Mouse (Mus musculus): ENCODE data around the gene Grb10. TPM values are rescaled to one million over a fixed set of nuclear protein-coding genes. Genes with fewer than 3 reads are reported as not detected.
A peak's percentile ranks its signal among the peaks of the same experiment; 100 is the strongest.

The Grb10 gene
- total RNA-seq, 2 experiments from 2014 or later: 8.4 to 20.5 TPM

GRCm38 (mm10) chr11:11973366-11974014 is 65.0 kb downstream of the Grb10 start:
- peak; percentile 92 for ATAC-seq (replicated peaks; ENCODE audit: poor library complexity, severe bottlenecking)

DNA sequence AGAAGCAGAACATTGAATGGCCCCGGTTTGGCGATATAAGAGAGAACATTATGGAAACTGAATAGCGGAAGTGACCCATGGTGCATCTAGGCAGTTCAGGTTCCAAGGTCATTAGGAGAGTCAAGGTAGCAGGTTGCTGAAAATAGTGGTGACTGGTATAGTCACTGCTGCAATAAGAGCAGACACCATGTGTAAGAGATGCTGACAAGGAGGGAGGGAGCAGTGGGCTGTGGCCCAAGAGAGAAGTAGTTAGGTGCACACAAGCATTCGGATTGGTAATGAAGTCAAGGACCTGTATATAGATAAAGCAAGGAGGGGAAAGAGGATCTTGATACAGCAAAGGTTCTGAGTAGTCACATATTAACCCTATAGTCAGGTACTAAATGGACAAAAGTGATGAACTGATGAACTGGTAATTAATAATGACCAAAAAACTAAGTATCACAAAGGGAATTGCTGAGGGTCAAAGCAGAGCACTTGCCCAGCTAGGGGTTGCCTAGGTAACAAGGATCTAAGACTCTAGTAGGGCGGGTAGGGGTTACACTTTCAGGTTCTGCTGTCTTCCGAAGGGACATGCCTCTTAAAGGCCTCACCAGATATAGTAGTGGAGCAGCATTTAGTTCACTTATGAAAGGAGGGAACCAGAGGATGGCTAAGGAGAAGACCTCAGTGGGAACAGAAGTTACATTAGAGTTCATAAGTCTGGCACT is 65.9 kb downstream of the Grb10 start:
- no peak for ATAC-seq (replicated peaks; ENCODE audit: poor library complexity, severe bottlenecking)

GRCm38 (mm10) chr11:11970246-11970645 is 68.2 kb downstream of the Grb10 start:
- ATAC-seq (replicated peaks; ENCODE audit: poor library complexity, severe bottlenecking): no peak

DNA sequence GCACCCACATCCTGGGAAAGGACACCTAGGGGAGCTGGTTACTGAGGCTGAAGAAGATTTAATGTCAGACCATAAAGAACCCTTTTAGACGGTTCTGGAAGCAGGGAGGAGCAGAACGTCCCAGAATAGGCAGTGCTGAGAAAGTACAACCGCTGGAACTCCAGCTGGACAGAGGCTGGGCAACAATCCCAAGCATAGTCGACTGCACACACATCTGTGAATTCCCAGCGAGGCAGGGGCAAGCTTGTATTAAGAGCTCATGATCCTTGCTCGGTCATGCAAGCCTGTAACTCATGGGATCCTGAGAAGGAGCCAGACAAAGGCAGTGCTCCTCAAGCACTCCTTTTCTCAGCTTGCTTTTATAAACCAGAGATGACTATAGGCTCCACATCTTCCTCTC is 69.7 kb downstream of the Grb10 start:
- ATAC-seq (replicated peaks; ENCODE audit: poor library complexity, severe bottlenecking): no peak

GRCm38 (mm10) chr11:11967519-11967918 is 71.0 kb downstream of the Grb10 start:
- peak; percentile 42 for ATAC-seq (replicated peaks; ENCODE audit: poor library complexity, severe bottlenecking)

DNA sequence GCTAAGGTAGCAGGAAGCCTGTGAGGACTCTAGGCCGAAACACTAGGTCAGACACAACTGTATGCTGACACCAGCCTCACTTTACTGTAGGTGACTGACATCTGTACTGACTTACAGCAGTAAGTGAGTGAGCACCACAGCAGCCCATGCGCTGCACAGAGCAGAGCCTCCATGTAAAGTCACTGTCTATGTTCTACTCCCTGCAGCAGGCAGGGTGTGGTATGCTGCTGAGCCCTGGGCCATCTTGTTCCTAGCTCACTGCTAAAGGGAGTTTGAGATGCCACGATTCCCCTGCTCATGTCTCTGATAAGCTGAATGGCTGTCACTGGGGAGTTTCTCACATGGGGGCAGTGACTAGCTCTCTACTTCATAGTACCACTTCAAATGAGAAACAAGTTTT is 72.3 kb downstream of the Grb10 start:
- ATAC-seq (replicated peaks; ENCODE audit: poor library complexity, severe bottlenecking): no peak

- no peak for ATAC-seq (replicated peaks; ENCODE audit: poor library complexity, severe bottlenecking)
Observed at GRCm38 (mm10) chr11:11965501-11966125, 72.9 kb downstream of the Grb10 start.

DNA sequence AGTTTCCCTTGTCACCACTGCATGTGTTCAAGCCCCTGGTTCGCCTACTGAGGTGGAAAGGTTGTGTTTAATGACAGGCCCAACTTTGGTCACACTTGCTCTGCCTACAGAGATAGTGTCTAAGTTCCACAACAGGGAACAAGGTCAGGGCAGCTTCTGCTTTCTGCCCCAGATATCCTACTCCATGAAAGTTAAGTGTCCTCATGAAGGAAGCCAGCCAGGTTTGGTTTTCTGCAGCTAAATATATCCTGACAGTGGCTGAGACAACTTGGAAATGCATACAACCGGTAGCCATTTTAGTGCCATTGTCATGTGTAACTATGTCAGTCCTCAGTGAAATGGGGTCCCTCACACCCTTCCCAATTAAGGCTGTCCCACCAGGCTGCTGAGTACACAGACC is 73.8 kb downstream of the Grb10 start:
- no peak for ATAC-seq (replicated peaks; ENCODE audit: poor library complexity, severe bottlenecking)

DNA sequence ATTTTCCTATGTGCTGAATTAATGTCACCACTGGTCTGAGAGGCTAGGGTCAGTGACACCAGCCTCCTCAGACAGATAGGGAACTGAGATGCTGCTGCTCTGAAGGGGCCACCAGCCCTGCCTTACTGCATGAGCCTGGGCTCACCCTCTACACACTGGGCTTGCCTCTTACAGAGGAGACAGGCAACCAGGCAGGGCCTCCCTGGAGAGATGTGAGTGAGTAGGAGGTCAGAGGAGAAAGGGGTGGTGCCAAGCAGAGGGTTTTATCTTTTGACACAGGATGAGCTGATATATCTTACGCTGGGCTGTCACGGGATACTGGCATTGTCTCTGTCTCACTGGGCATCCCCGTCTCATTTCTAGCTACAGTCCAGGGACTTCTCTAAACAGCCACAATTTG is 74.9 kb downstream of the Grb10 start:
- ATAC-seq (replicated peaks; ENCODE audit: poor library complexity, severe bottlenecking): no peak

- no peak for ATAC-seq (replicated peaks; ENCODE audit: poor library complexity, severe bottlenecking)
Observed at GRCm38 (mm10) chr11:11963065-11963464, 75.4 kb downstream of the Grb10 start.

GRCm38 (mm10) chr11:11962629-11962954 is 75.9 kb downstream of the Grb10 start:
- ATAC-seq (replicated peaks; ENCODE audit: poor library complexity, severe bottlenecking): no peak

DNA sequence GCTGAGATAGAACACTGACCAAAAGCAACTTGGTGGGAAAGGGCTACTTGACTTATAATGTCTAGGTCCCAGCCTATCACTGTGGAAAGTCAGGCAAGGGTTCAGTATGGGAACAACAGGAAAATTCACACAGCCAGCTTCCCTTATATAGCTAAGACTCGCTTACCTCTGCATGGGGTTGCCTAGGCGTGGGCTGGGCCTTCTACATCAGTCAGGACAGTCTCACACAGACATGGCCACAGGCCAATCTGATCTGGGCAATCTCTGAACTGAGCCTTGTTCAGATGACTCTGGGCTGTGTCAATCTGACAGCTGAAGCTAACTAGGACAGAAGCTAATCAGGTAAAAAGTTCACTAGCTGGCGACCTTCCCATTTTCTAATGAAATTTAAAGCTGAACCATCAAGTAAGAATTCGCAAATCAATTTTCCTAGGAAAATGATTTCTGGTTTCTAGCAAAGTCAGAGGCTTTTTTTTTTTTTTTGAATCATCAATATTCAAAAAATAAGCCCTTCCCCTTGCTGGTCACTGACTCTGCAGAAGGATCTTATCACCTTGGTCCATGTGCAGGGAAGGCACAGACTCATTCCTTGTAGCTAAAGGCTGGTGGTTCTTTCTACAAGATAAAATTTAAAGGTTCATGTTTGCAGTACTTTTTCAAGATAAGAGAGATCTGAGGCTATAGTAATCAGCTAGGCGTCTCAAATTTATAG is 76.4 kb downstream of the Grb10 start:
- no peak for ATAC-seq (replicated peaks; ENCODE audit: poor library complexity, severe bottlenecking)

- no peak for ATAC-seq (replicated peaks; ENCODE audit: poor library complexity, severe bottlenecking)
Observed at GRCm38 (mm10) chr11:11960858-11961257, 77.6 kb downstream of the Grb10 start.

DNA sequence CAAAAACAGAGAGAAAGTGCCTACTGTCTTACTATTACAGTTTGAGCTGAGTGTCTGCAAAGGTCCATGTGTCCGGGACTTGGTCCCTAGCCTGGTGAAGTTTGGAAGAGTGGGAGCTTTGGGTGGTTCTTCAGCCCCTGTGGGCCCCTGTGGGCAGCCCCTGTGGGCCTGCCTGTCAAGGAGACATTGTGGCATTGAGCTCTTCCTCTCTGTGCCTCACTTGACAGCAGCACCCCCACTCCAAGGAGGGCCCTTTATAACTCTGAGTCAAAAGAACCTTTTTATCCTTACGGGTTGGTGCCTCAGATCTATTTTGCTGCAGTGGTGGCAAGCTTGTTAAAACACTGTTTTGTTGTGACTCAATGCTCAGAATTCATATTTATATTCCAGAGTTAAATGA is 78.3 kb downstream of the Grb10 start:
- ATAC-seq (replicated peaks; ENCODE audit: poor library complexity, severe bottlenecking): no peak

- no peak for ATAC-seq (replicated peaks; ENCODE audit: poor library complexity, severe bottlenecking)
Observed at GRCm38 (mm10) chr11:11958479-11958878, 80.0 kb downstream of the Grb10 start.

DNA sequence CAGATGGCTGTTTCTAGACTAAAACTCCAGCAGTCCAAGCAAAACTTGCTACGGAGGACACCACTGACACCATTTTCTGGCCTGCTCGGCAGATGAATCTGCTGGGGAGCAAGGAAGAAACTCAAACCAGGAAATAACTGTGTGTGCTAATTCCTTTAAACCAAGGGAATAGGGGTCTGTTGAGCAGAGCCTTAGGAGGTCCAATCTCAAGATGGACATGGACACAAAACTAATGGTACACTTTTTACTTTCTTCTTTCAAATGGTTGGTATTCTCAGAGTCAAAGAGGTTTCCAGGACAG is 80.5 kb downstream of the Grb10 start:
- no peak for ATAC-seq (replicated peaks; ENCODE audit: poor library complexity, severe bottlenecking)

- ATAC-seq (replicated peaks; ENCODE audit: poor library complexity, severe bottlenecking): no peak
Observed at GRCm38 (mm10) chr11:11957211-11958060, 81.0 kb downstream of the Grb10 start.

DNA sequence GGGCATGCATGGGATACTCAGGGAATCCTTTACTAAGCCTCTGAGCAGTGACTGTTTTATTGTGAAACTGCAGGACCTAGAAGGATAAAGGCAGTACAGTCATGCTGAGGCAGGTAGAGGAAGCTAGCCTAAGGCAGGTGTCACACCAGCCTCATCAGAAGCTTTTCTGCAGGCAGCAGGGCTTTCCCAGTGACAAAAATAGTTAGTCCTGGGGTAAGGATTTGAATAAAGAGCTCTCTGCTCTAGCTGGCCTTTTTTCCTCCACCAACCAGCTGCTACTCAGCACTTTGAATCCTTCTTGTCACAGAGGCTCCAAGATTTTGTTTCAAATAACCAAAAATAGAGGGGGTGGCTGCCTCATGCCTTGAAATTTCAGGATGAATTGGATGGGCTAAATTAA is 82.7 kb downstream of the Grb10 start:
- no peak for ATAC-seq (replicated peaks; ENCODE audit: poor library complexity, severe bottlenecking)

DNA sequence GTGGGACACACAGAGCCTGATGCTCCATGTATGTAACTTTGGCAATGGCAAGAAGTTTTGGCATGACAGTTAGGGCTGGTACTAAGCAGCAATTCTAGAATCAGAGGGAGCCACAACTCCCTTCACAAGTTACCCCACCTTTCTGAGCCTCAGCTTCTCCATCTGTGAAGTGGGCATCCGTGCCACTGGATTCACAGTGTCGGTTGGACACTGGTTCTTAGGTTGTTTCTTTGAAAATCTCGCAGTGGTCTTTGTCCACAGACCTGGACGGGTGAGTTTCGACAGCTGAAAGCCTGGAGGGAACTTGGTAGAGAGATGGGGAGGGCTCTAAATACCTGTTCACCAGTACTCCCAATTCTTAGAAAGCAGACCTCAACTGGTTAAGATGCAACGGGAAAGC is 83.9 kb downstream of the Grb10 start:
- ATAC-seq (replicated peaks; ENCODE audit: poor library complexity, severe bottlenecking): no peak

- no peak for ATAC-seq (replicated peaks; ENCODE audit: poor library complexity, severe bottlenecking)
Observed at GRCm38 (mm10) chr11:11954115-11954438, 84.4 kb downstream of the Grb10 start.

Measured in granulocyte monocyte progenitor cell, adult 5-6 weeks (primary cell).